Mouse (Mus musculus): ENCODE measurements at regions not wholly inside any gene's neighbourhood (a gene's known extent, or its start where the extent isn't known, plus 50 kb on each side); places are given as distances from the start of the nearest gene placed in this dataset.

GRCm38 (mm10) chr1:181299075-181299665 is 53.3 kb upstream of the Cnih3 start:
- TF ChIP-seq CTCF (IDR thresholded peaks at IDR 0.05; ENCODE audit: insufficient read depth, low read length) (no peak), POLR2A (IDR thresholded peaks at IDR 0.05; ENCODE audit: borderline replicate concordance, extremely low read depth, low read depth, low read length) (no peak)
